Mouse (Mus musculus) stomach, embryonic 15.5 days (tissue): ENCODE data around the gene Rad9b. TPM values are rescaled to one million over a fixed set of nuclear protein-coding genes. Genes with fewer than 3 reads are reported as not detected.
A peak's percentile ranks its signal among the peaks of the same experiment; 100 is the strongest.

Experiments
- ATAC-seq: fragments of 200-750 bp; cut with Nextera tagmentation; 2 replicates; pipeline ENCODE4 v1.8.0; 2017; ENCODE audit warnings: low read depth, moderate number of reproducible peaks, moderate TSS enrichment; ENCODE audit not compliant: insufficient read depth, low FRiP score
- H3K27ac ChIP-seq: fragments of 300-500 bp; sonication (generic); 2 replicates; pipeline ENCODE4 v1.5.1; 2015; ENCODE audit warnings: mild to moderate bottlenecking, inconsistent platforms
- H3K27me3 ChIP-seq: fragments of 300-500 bp; sonication (generic); replicated peaks from 2 replicates; pipeline ENCODE4 v1.6.1; 2015; ENCODE audit warnings: inconsistent platforms
- H3K36me3 ChIP-seq: fragments of 300-500 bp; sonication (generic); 2 replicates; pipeline ENCODE4 v1.6.1; 2015; ENCODE audit warnings: inconsistent platforms
- H3K4me1 ChIP-seq: fragments of 300-500 bp; sonication (generic); 2 replicates; pipeline ENCODE4 v1.6.1; 2015; ENCODE audit warnings: inconsistent platforms
- H3K4me2 ChIP-seq: fragments of 300-500 bp; sonication (generic); 2 replicates; pipeline ENCODE4 v1.6.1; 2015; ENCODE audit warnings: mild to moderate bottlenecking, inconsistent platforms
- H3K4me3 ChIP-seq: fragments of 300-500 bp; sonication (generic); replicated peaks from 2 replicates; pipeline ENCODE4 v1.5.1; 2015; ENCODE audit warnings: inconsistent platforms
- H3K9ac ChIP-seq: fragments of 300-500 bp; sonication (generic); 2 replicates; pipeline ENCODE4 v1.6.1; 2015; ENCODE audit warnings: inconsistent platforms
- H3K9me3 ChIP-seq: fragments of 300-500 bp; sonication (generic); 2 replicates; pipeline ENCODE4 v1.6.1; 2016; ENCODE audit warnings: inconsistent platforms
- WGBS: fragments of 180-500 bp; shearing (Covaris S2); methylation state at CpG from one replicate; pipeline ENCODE4 v1.1.7; 2015; 5-methylcytosine and 5-hydroxymethylcytosine counted together
- polyA plus RNA-seq: library from polyadenylated mRNA; unstranded; fragments of >200 nt; fragmentation: Nextera tagmentation; extraction: Ambion mirVana; gene quantifications from 2 replicates; pipeline ENCODE4 v1.2.1, GENCODE M21; 2015

Rad9b gene
- polyA plus RNA-seq, 1 experiment from 2014 or later, result 11.4 TPM

- H3K36me3 ChIP-seq, result no peaks in the 10 kb centered on the region
- H3K4me1 ChIP-seq, result peaks cover 3% of the 10 kb centered on the region; the same call in 1 of the 2 replicates
- WGBS, result under 1% methylated on average over 56 of the region's 57 CpGs
- H3K27me3 ChIP-seq, result no peaks in the 10 kb centered on the region
- H3K27ac ChIP-seq, result peak overlapping the region; percentile 81
- peak; percentile 72 for ATAC-seq
- H3K4me3 ChIP-seq, result peak overlapping the region; percentile 97
- no peaks in the 10 kb centered on the region for H3K9me3 ChIP-seq
- H3K4me2 ChIP-seq, result peak overlapping the region; percentile 75
- peak overlapping the region; percentile 82 for H3K9ac ChIP-seq
Observed at GRCm38 (mm10) chr5:122354492-122355067, 547 bp upstream of the Rad9b start.

DNA sequence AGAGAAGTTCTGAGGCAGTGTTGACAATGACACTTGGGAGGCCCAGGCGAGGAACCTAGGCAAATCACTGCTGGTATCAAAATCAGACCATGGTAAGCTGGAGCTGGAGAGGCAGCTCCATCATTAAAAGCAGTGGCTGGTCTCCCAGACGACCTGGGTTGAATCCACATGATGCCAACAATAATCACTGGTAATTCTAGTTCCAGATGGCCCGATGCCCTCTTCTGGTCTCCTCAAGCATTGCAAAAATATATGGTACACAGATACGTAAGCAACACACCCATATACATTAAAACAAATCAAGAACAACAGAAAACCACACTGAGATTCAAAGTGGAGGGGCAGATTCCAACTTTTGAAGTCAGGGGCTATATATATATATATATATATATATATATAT is 8.3 kb downstream of the Rad9b start:
- Histone ChIP-seq H3K9me3 (no peaks in the 10 kb centered on the region), H3K4me3 (no peak overlapping the region), H3K36me3 (no peaks in the 10 kb centered on the region), H3K27ac (no peak overlapping the region), H3K27me3 (no peaks in the 10 kb centered on the region), H3K4me1 (no peaks in the 10 kb centered on the region), H3K9ac (no peak overlapping the region), H3K4me2 (no peak overlapping the region)
- WGBS, result 79% methylated on average over 4 of the region's 4 CpGs
- no peak for ATAC-seq

- ATAC-seq, result no peak
- 6% methylated on average over 5 of the region's 5 CpGs for WGBS
- H3K27ac ChIP-seq, result no peak overlapping the region
- no peaks in the 10 kb centered on the region for H3K36me3 ChIP-seq
- no peaks in the 10 kb centered on the region for H3K27me3 ChIP-seq
- no peaks in the 10 kb centered on the region for H3K9me3 ChIP-seq
- no peaks in the 10 kb centered on the region for H3K4me1 ChIP-seq
- H3K4me3 ChIP-seq, result no peak overlapping the region
- H3K4me2 ChIP-seq, result no peak overlapping the region
- no peak overlapping the region for H3K9ac ChIP-seq
Observed at GRCm38 (mm10) chr5:122344260-122344659, 9.8 kb downstream of the Rad9b start.

GRCm38 (mm10) chr5:122343768-122344167 is 10.3 kb downstream of the Rad9b start:
- no peaks in the 10 kb centered on the region for H3K27me3 ChIP-seq
- WGBS, result 59% methylated on average over 7 of the region's 7 CpGs
- no peak for ATAC-seq

GRCm38 (mm10) chr5:122342874-122343273 is 11.2 kb downstream of the Rad9b start:
- no peaks in the 10 kb centered on the region for H3K9me3 ChIP-seq
- 70% methylated on average over 1 of the region's 1 CpGs for WGBS
- H3K9ac ChIP-seq, result no peak overlapping the region
- no peak overlapping the region for H3K4me3 ChIP-seq
- no peaks in the 10 kb centered on the region for H3K27me3 ChIP-seq
- no peak overlapping the region for H3K27ac ChIP-seq
- H3K4me1 ChIP-seq, result no peaks in the 10 kb centered on the region
- H3K36me3 ChIP-seq, result no peaks in the 10 kb centered on the region
- no peak overlapping the region for H3K4me2 ChIP-seq
- no peak for ATAC-seq

More at GRCm38 (mm10) chr5:122343768-122344167, 10.3 kb downstream of the Rad9b start:
- Histone ChIP-seq H3K9me3 (no peaks in the 10 kb centered on the region), H3K27ac (no peak overlapping the region), H3K4me2 (no peak overlapping the region), H3K4me1 (no peaks in the 10 kb centered on the region), H3K9ac (no peak overlapping the region), H3K4me3 (no peak overlapping the region), H3K36me3 (no peaks in the 10 kb centered on the region)

DNA sequence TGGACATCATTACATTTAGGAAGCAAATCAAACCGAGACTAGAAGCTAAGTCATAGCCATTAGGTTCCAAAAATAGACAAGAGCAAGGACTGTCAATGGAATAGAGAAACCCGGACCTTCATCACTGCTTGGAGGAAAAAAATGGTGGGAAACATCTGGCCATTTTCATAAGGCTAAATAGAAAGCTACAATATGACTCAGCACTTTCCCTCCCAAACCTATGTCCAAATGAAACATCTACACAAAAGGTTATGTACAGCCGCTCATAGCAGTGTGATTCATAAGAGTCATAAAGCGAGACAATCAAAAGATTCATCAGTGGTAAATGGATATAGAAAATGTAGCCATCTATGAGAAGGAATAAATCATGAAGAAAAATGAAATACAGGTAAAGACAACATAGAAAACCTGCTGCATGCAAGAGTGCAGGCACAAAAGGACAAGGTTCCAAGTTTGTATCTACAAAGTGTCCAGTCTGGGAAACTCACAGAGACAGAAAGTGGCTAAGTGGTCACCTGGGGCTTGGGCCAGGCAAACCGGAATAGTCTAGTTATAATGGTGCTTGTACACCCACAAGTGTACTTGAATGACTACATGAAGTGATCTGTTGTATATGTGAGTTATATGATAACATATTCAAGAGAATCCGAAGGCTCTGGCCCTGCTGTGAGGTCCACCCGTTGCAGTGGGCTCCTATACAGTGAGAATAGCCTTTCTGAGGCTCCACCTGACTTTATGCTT is 17.3 kb downstream of the Rad9b start:
- no peak overlapping the region for H3K9ac ChIP-seq
- H3K4me1 ChIP-seq, result no peaks in the 10 kb centered on the region
- H3K4me3 ChIP-seq, result no peak overlapping the region
- 88% methylated on average over 7 of the region's 7 CpGs for WGBS
- no peak overlapping the region for H3K27ac ChIP-seq
- H3K27me3 ChIP-seq, result no peaks in the 10 kb centered on the region
- no peak overlapping the region for H3K4me2 ChIP-seq
- 0 out of 2 replicates have a peak, but pooled peaks cover 3% of the 10 kb centered on the region for H3K36me3 ChIP-seq
- H3K9me3 ChIP-seq, result no peaks in the 10 kb centered on the region
- ATAC-seq, result no peak

- no peak overlapping the region for H3K9ac ChIP-seq
- no peaks in the 10 kb centered on the region for H3K4me1 ChIP-seq
- H3K4me3 ChIP-seq, result no peak overlapping the region
- H3K27me3 ChIP-seq, result no peaks in the 10 kb centered on the region
- no peak overlapping the region for H3K4me2 ChIP-seq
- WGBS, result 73% methylated on average over 3 of the region's 3 CpGs
- no peak overlapping the region for H3K27ac ChIP-seq
- no peak for ATAC-seq
- 0 out of 2 replicates have a peak, but pooled peaks cover 3% of the 10 kb centered on the region for H3K36me3 ChIP-seq
- no peaks in the 10 kb centered on the region for H3K9me3 ChIP-seq
Observed at GRCm38 (mm10) chr5:122334682-122335081, 19.4 kb downstream of the Rad9b start.

DNA sequence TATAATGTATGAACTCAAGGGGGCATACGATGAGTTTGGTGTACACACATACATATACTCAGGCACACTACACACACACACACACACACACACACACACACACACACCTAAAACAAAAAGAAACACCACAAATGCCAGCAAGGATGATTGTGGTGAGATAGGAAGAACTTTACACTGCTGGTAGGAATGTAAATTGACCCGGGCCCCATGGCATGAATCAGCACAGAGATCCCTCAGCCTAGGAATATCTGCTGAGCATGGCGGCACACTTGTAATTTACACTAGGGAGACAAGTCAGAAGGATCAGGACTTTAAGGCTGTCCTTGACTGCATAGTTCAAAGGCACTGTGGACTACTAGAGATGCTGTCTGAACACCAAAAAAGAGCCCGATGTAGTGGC is 23.8 kb downstream of the Rad9b start:
- Histone ChIP-seq H3K27ac (no peak overlapping the region), H3K9ac (no peak overlapping the region), H3K4me1 (no peaks in the 10 kb centered on the region), H3K36me3 (0 out of 2 replicates have a peak, but pooled peaks cover 3% of the 10 kb centered on the region), H3K9me3 (no peaks in the 10 kb centered on the region), H3K27me3 (no peaks in the 10 kb centered on the region), H3K4me2 (no peak overlapping the region), H3K4me3 (no peak overlapping the region)
- ATAC-seq, result no peak
- WGBS, result 78% methylated on average over 4 of the region's 4 CpGs

DNA sequence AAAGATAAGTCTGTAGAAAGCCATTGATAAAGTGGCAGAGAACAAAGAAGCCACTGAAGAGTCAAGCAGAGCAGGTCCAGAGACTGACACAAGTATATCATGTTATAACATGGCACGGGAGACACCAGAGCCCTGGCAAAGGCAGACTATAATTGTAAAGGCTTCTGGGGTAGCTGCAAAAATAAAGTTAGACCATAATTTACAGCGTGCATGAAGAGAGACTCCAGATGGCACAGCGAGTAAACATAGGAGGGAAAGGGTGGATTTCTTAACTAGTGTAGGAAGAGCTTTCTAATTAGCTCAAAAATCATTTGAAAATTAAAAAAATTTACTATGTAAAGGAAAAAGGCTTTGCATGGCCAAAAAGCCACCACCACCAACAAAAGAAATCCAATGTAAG is 26.8 kb downstream of the Rad9b start:
- no peak overlapping the region for H3K27ac ChIP-seq
- no peak for ATAC-seq
- no peaks in the 10 kb centered on the region for H3K9me3 ChIP-seq
- H3K9ac ChIP-seq, result no peak overlapping the region
- no peaks in the 10 kb centered on the region for H3K36me3 ChIP-seq
- no peaks in the 10 kb centered on the region for H3K27me3 ChIP-seq
- 87% methylated on average over 3 of the region's 3 CpGs for WGBS
- no peak overlapping the region for H3K4me2 ChIP-seq
- no peak overlapping the region for H3K4me3 ChIP-seq
- H3K4me1 ChIP-seq, result no peaks in the 10 kb centered on the region

- 83% methylated on average over 8 of the region's 8 CpGs for WGBS
- Histone ChIP-seq H3K9me3 (no peaks in the 10 kb centered on the region), H3K27me3 (no peaks in the 10 kb centered on the region), H3K9ac (no peak overlapping the region), H3K36me3 (0 out of 2 replicates have a peak, but pooled peaks cover 3% of the 10 kb centered on the region), H3K27ac (no peak overlapping the region), H3K4me3 (no peak overlapping the region), H3K4me2 (no peak overlapping the region), H3K4me1 (no peaks in the 10 kb centered on the region)
- no peak for ATAC-seq
Observed at GRCm38 (mm10) chr5:122325477-122325876, 28.6 kb downstream of the Rad9b start.

DNA sequence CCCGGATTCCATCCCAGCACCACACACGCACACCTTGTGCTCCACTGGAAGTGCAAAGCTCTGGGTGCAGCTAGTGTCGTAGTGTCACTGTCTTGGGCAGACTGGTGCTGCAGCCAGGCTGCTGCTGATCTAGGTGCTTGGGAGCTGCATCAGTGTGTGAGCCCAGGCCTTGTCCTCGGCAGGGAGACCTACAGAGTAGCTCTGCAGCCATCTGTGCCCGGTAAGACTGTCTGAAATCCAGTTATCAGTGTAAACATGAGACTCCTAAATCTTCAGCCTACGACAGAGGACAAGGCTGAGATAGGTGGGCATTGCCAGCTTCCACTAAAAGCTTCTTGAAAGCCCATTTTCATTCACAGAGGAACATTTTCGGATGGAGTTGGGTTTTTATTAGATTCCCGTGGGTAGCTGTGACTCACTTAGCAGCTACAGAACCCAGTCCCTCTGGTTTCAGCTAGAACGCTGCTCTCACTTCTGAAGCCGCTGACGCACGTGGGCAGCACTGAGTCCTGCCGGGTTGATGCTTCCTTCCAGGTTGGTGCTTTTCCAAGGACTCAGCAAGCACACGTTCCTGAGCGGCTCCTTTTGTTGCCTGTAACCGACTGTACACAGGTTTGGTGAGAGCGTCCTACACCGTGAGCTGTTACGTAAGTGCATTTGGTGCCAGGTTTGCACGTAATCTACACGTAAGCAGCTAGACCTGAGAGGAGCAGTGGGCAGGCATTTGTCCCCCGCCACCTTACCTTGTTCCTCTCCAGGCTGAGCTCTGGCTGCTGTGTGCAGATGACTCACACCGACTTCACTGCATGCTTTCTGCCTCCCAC is 29.2 kb downstream of the Rad9b start:
- 0 out of 2 replicates have a peak, but pooled peaks cover 2% of the 10 kb centered on the region for H3K4me1 ChIP-seq
- H3K27ac ChIP-seq, result no peak overlapping the region
- H3K4me2 ChIP-seq, result no peak overlapping the region
- H3K9ac ChIP-seq, result no peak overlapping the region
- H3K9me3 ChIP-seq, result no peaks in the 10 kb centered on the region
- 82% methylated on average over 23 of the region's 23 CpGs for WGBS
- 0 out of 2 replicates have a peak, but pooled peaks cover 3% of the 10 kb centered on the region for H3K36me3 ChIP-seq
- no peak for ATAC-seq
- H3K27me3 ChIP-seq, result no peaks in the 10 kb centered on the region
- H3K4me3 ChIP-seq, result no peak overlapping the region

DNA sequence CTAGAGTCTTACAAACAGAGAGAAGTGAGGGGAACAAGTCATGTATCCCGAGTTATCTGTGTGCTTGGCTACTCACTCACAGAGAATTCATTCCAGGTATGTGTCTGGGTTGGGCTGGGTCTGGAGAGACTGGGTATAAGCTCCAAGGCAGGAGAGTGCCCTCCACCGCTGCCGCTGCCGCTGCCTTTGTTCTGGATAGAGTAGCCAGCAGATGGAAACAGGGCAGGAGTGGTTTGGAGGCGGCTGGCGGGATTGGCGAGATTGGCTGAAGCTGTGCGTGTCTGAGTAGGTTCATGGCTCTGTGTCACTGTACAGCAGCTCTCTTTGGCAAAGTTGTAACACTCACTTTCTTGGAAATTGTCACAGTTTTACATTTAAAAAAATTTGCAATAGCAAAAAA is 30.5 kb downstream of the Rad9b start:
- H3K36me3 ChIP-seq, result 0 out of 2 replicates have a peak, but pooled peaks cover 3% of the 10 kb centered on the region
- WGBS, result 76% methylated on average over 8 of the region's 8 CpGs

More for the DNA sequence above, 30.5 kb downstream of the Rad9b start:
- Histone ChIP-seq H3K9ac (no peak overlapping the region), H3K4me1 (0 out of 2 replicates have a peak, but pooled peaks cover 5% of the 10 kb centered on the region), H3K27ac (no peak overlapping the region), H3K27me3 (no peaks in the 10 kb centered on the region), H3K4me3 (no peak overlapping the region), H3K9me3 (no peaks in the 10 kb centered on the region), H3K4me2 (no peak overlapping the region)
- no peak for ATAC-seq
